Comparison of ENCODE assay signal across 24 mouse cellular contexts in genomic region chr12:41050945-41051344, GRCm38 (mm10). TPM values are rescaled to one million over a fixed set of nuclear protein-coding genes. Genes with fewer than 3 reads are reported as not detected.
DNase-seq lines count a peak whose midpoint lies in the region; ATAC-seq and TF ChIP-seq lines count a peak whose summit lies in the region.
"Had no signal": no experiment of that assay in that cellular context is flagged by ENCODE, and none has a peak within 500 bp of the region (broad histone marks: within the 10 kb centered on the region; RNA-seq: fewer than 3 reads in every experiment).

No protein-coding gene starts in this region.

- ATAC-seq in midbrain, embryonic 14.5 days (ENCODE audit: low FRiP score, low TSS enrichment), result no peak
- ATAC-seq in midbrain, postnatal 0 days (ENCODE audit: low FRiP score), result no peak
- ATAC-seq: CD4-positive, CD25-positive, alpha-beta regulatory T cell, adult 4 months; forebrain, embryonic 13.5 days; forebrain, embryonic 16.5 days; hindbrain, postnatal 0 days; inflammation-experienced regulatory T-cells, adult 6 months; intestine, embryonic 16.5 days had no signal

- H3K27ac ChIP-seq in midbrain, embryonic 14.5 days (replicated peaks; ENCODE audit: low read depth, low read length), result no peak overlapping the region
- no peak overlapping the region for H3K27ac ChIP-seq in midbrain, postnatal 0 days (ENCODE audit: low read depth, low read length)
- H3K27ac ChIP-seq: forebrain, embryonic 10.5 days; forebrain, embryonic 13.5 days; hindbrain, embryonic 14.5 days; hindbrain, postnatal 0 days had no signal

- no peak overlapping the region for H3K4me3 ChIP-seq in midbrain, embryonic 14.5 days (replicated peaks; ENCODE audit: low read depth, low read length)
- H3K4me3 ChIP-seq in midbrain, postnatal 0 days (ENCODE audit: low read depth, low read length), result no peak overlapping the region
- H3K4me3 ChIP-seq: forebrain, embryonic 10.5 days; forebrain, embryonic 13.5 days had no signal

- no peak overlapping the region for H3K4me2 ChIP-seq in midbrain, embryonic 14.5 days (ENCODE audit: low read length)
- H3K4me2 ChIP-seq in midbrain, postnatal 0 days (ENCODE audit: low read depth, low read length, poor library complexity, severe bottlenecking), result no peak overlapping the region
- H3K4me2 ChIP-seq: forebrain, embryonic 13.5 days; heart, embryonic 11.5 days; hindbrain, embryonic 14.5 days had no signal

- no peaks in the 10 kb centered on the region for H3K4me1 ChIP-seq in midbrain, embryonic 14.5 days (ENCODE audit: control insufficient read depth, insufficient read depth, low read length)
- H3K4me1 ChIP-seq in midbrain, postnatal 0 days (ENCODE audit: insufficient read depth, low read length), result no peaks in the 10 kb centered on the region
- H3K4me1 ChIP-seq: forebrain, embryonic 10.5 days; forebrain, embryonic 13.5 days had no signal

- no peak for TF ChIP-seq CTCF in midbrain, postnatal 0 days (IDR thresholded peaks at IDR 0.05)

- H3K36me3 ChIP-seq in midbrain, embryonic 14.5 days (ENCODE audit: control insufficient read depth, insufficient read depth, low read length), result no peaks in the 10 kb centered on the region
- no peaks in the 10 kb centered on the region for H3K36me3 ChIP-seq in midbrain, postnatal 0 days (ENCODE audit: insufficient read depth, low read length)
- H3K36me3 ChIP-seq: forebrain, embryonic 10.5 days had no signal

- DNase-seq in midbrain, embryonic 14.5 days, result peak; percentile 24
- DNase-seq in midbrain, postnatal 0 days (ENCODE audit: low spot score), result no peak
- DNase-seq in MEL-GATA-1-ER (ENCODE audit: extremely low read depth, low read depth), result peak; percentile 9
- peak; percentile 11 for DNase-seq in c-Kit-positive CD71-positive TER-119-positive erythroid progenitor cells, embryonic 14.5 days (ENCODE audit: low spot score)
- DNase-seq in lung, adult 18-20 months, result no peak
- DNase-seq in embryo, embryonic 10.5 days (ENCODE audit: low spot score), result no peak
- DNase-seq in cerebellum, adult 11-12 months, result no peak
- DNase-seq: adrenal gland, adult 2 months; adrenal gland, postnatal 14 days; cerebellum, adult 11 months; cerebellum, adult 8-10 months; cerebellum, postnatal 10 days; cerebellum, postnatal 36 days; gastrocnemius, postnatal 14 days; heart, adult 11 months had no signal

- no peaks in the 10 kb centered on the region for H3K27me3 ChIP-seq in midbrain, embryonic 14.5 days (ENCODE audit: control insufficient read depth, insufficient read depth, low read length)
- no peaks in the 10 kb centered on the region for H3K27me3 ChIP-seq in midbrain, postnatal 0 days (ENCODE audit: insufficient read depth, low read length)
- H3K27me3 ChIP-seq: forebrain, embryonic 13.5 days had no signal

- H3K9me3 ChIP-seq in midbrain, embryonic 14.5 days (ENCODE audit: control insufficient read depth, low read length), result no peaks in the 10 kb centered on the region
- no peaks in the 10 kb centered on the region for H3K9me3 ChIP-seq in midbrain, postnatal 0 days (ENCODE audit: low read length)
- H3K9me3 ChIP-seq: forebrain, embryonic 10.5 days; forebrain, embryonic 13.5 days had no signal

- H3K9ac ChIP-seq in midbrain, embryonic 14.5 days (replicated peaks; ENCODE audit: low read length), result no peak overlapping the region
- no peak overlapping the region for H3K9ac ChIP-seq in midbrain, postnatal 0 days (replicated peaks; ENCODE audit: low read length, poor library complexity, severe bottlenecking)
- H3K9ac ChIP-seq: forebrain, embryonic 13.5 days; hindbrain, embryonic 14.5 days had no signal

- 68% methylated on average over 5 of the region's 5 CpGs for WGBS in midbrain, embryonic 14.5 days
- WGBS in midbrain, postnatal 0 days, result 81% methylated on average over 5 of the region's 5 CpGs

RNA-seq across cellular contexts. Expression of gene Immp2l, which starts 27.1 kb away (rescaled TPM):
- 5.5 and 7.3 TPM in 2 replicates for polyA plus RNA-seq in midbrain, embryonic 14.5 days (2014; fragmentation: Nextera tagmentation; extraction: Ambion mirVana)
- total RNA-seq in midbrain, postnatal 0 days (2014; rRNA removed), result 2.9 and 16.6 TPM in 2 replicates
- 5.2 and 9.4 TPM in 2 replicates for polyA plus RNA-seq in midbrain, postnatal 0 days (2015; fragmentation: Nextera tagmentation; extraction: Ambion mirVana)

Comparison
In these comparisons a context has a peak if more than half of its experiments do, and no peak if none do; other contexts are left out.
1. DNase-seq: peak in midbrain, embryonic 14.5 days (single experiment), MEL-GATA-1-ER (single experiment) and c-Kit-positive CD71-positive TER-119-positive erythroid progenitor cells, embryonic 14.5 days (single experiment); none in midbrain, postnatal 0 days (single experiment), lung, adult 18-20 months (0 of 2), embryo, embryonic 10.5 days (single experiment) and cerebellum, adult 11-12 months (single experiment).